In the genomic region with DNA sequence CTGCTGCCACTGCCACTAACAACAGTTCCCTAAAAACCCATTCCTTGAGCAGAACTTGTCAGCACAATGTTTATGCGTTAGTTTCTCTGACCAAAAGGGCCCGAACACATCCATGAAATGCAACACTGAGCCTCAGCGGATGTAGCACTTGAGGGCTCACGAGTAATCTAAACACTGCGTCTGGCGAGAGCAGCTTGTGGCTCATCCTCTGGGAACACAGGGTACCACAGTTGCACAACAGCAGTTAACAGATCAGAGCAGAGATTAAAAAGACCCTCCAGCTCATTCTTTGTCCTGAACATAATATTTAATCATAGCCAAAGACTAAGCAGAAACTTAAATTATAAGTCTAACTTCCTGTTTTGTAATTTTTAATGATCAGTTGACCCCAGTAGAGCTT, we compare ENCODE assay signal across 25 mouse cellular contexts.
DNase-seq lines count a peak whose midpoint lies in the region; ATAC-seq and TF ChIP-seq lines count a peak whose summit lies in the region.
"Had no signal": no experiment of that assay in that cellular context is flagged by ENCODE, and none has a peak within 500 bp of the region (broad histone marks: within the 10 kb centered on the region; RNA-seq: fewer than 3 reads in every experiment).

No protein-coding gene starts in this region.

- H3K4me2 ChIP-seq in lung, embryonic 14.5 days, result no peak overlapping the region
- H3K4me2 ChIP-seq in embryonic facial prominence, embryonic 14.5 days (ENCODE audit: low read depth, low read length), result no peak overlapping the region
- H3K4me2 ChIP-seq in lung, embryonic 16.5 days (ENCODE audit: low read depth, low read length), result no peak overlapping the region
- no peak overlapping the region for H3K4me2 ChIP-seq in stomach, embryonic 15.5 days
- H3K4me2 ChIP-seq: heart, embryonic 12.5 days; limb, embryonic 12.5 days; liver, embryonic 12.5 days; neural tube, embryonic 13.5 days had no signal

- H3K36me3 ChIP-seq in lung, embryonic 14.5 days (ENCODE audit: insufficient read depth), result no peaks in the 10 kb centered on the region
- no peaks in the 10 kb centered on the region for H3K36me3 ChIP-seq in embryonic facial prominence, embryonic 14.5 days (ENCODE audit: control insufficient read depth, insufficient read depth, low read length)
- H3K36me3 ChIP-seq in lung, embryonic 16.5 days (ENCODE audit: control insufficient read depth, insufficient read depth, low read length), result no peaks in the 10 kb centered on the region
- H3K36me3 ChIP-seq in stomach, embryonic 15.5 days, result no peaks in the 10 kb centered on the region
- H3K36me3 ChIP-seq: G1E; heart, embryonic 12.5 days; limb, embryonic 12.5 days; liver, embryonic 12.5 days; neural tube, embryonic 13.5 days had no signal

- 30% methylated on average over 6 of the region's 6 CpGs for WGBS in lung, embryonic 14.5 days
- 45% methylated on average over 6 of the region's 6 CpGs for WGBS in lung, adult 2 months
- 27% methylated on average over 6 of the region's 6 CpGs for WGBS in embryonic facial prominence, embryonic 14.5 days
- 32% methylated on average over 6 of the region's 6 CpGs for WGBS in lung, embryonic 16.5 days
- WGBS in stomach, embryonic 15.5 days, result 37% methylated on average over 6 of the region's 6 CpGs

- peak overlapping the region; percentile 60 for H3K27ac ChIP-seq in lung, embryonic 14.5 days (ENCODE audit: low read depth)
- peak overlapping the region; percentile 52 for H3K27ac ChIP-seq in embryonic facial prominence, embryonic 14.5 days (replicated peaks; ENCODE audit: low read depth, low read length)
- peak overlapping the region; percentile 63; the same call in 1 of the 2 replicates for H3K27ac ChIP-seq in lung, embryonic 16.5 days (ENCODE audit: low read length)
- 0 out of 2 replicates have a peak overlapping the region, but pooled peaks have one; percentile 21 for H3K27ac ChIP-seq in stomach, embryonic 15.5 days
- H3K27ac ChIP-seq: hindbrain, postnatal 0 days; kidney, postnatal 0 days; liver, embryonic 12.5 days; neural tube, embryonic 13.5 days had no signal

- H3K9me3 ChIP-seq in lung, embryonic 14.5 days (ENCODE audit: low read depth, low read length), result no peaks in the 10 kb centered on the region
- no peaks in the 10 kb centered on the region for H3K9me3 ChIP-seq in embryonic facial prominence, embryonic 14.5 days (ENCODE audit: control insufficient read depth, low read length)
- H3K9me3 ChIP-seq in lung, embryonic 16.5 days (ENCODE audit: control insufficient read depth, low read length), result no peaks in the 10 kb centered on the region
- H3K9me3 ChIP-seq in stomach, embryonic 15.5 days, result no peaks in the 10 kb centered on the region
- H3K9me3 ChIP-seq: G1E; heart, embryonic 12.5 days; limb, embryonic 12.5 days; liver, embryonic 12.5 days; neural tube, embryonic 13.5 days had no signal

- no peaks in the 10 kb centered on the region for H3K27me3 ChIP-seq in lung, embryonic 14.5 days (ENCODE audit: insufficient read depth, low read length)
- H3K27me3 ChIP-seq in embryonic facial prominence, embryonic 14.5 days (replicated peaks; ENCODE audit: control insufficient read depth, insufficient read depth, low read length), result no peaks in the 10 kb centered on the region
- no peaks in the 10 kb centered on the region for H3K27me3 ChIP-seq in lung, embryonic 16.5 days (ENCODE audit: control insufficient read depth, insufficient read depth, low read depth, low read length)
- no peaks in the 10 kb centered on the region for H3K27me3 ChIP-seq in stomach, embryonic 15.5 days (replicated peaks)
- H3K27me3 ChIP-seq: CH12.LX; heart, embryonic 12.5 days; limb, embryonic 12.5 days; liver, embryonic 12.5 days; neural tube, embryonic 13.5 days had no signal

- ATAC-seq in lung, embryonic 14.5 days (ENCODE audit: insufficient read depth), result peak; percentile 83; the same call in 1 of the 2 replicates
- ATAC-seq in embryonic facial prominence, embryonic 14.5 days (ENCODE audit: low read depth), result no peak
- peak; percentile 94 for ATAC-seq in lung, embryonic 16.5 days (ENCODE audit: low read depth)
- ATAC-seq in stomach, embryonic 15.5 days (ENCODE audit: insufficient read depth, low FRiP score, low read depth), result no peak
- ATAC-seq: forebrain, postnatal 0 days; hindbrain, postnatal 0 days; liver, embryonic 12.5 days; midbrain, embryonic 16.5 days had no signal

- H3K9ac ChIP-seq in lung, embryonic 14.5 days, result no peak overlapping the region
- peak overlapping the region; percentile 8; the same call in 1 of the 2 replicates for H3K9ac ChIP-seq in embryonic facial prominence, embryonic 14.5 days (ENCODE audit: low read depth, low read length)
- no peak overlapping the region for H3K9ac ChIP-seq in lung, embryonic 16.5 days (ENCODE audit: low read length)
- H3K9ac ChIP-seq in stomach, embryonic 15.5 days, result no peak overlapping the region
- H3K9ac ChIP-seq: forebrain, postnatal 0 days; heart, embryonic 12.5 days; limb, embryonic 12.5 days; liver, embryonic 12.5 days; neural tube, embryonic 13.5 days had no signal

- no peak for TF ChIP-seq POLR2A in lung, adult 2 months (IDR thresholded peaks at IDR 0.05; ENCODE audit: borderline replicate concordance, extremely low read depth, low read depth, low read length)

- no peak for TF ChIP-seq CTCF in lung, embryonic 14.5 days (IDR thresholded peaks at IDR 0.05; ENCODE audit: low read depth)
- no peak for TF ChIP-seq CTCF in lung, adult 2 months (IDR thresholded peaks at IDR 0.05; ENCODE audit: insufficient read depth, low read length)

- 0 out of 2 replicates have a peak, but pooled peaks cover 4% of the 10 kb centered on the region for H3K4me1 ChIP-seq in lung, embryonic 14.5 days (ENCODE audit: insufficient read depth)
- H3K4me1 ChIP-seq in lung, adult 2 months (ENCODE audit: control insufficient read depth, insufficient read depth, low read length), result no peaks in the 10 kb centered on the region
- H3K4me1 ChIP-seq in embryonic facial prominence, embryonic 14.5 days (ENCODE audit: control insufficient read depth, insufficient read depth, low read length), result peaks cover 4% of the 10 kb centered on the region; the same call in 1 of the 2 replicates
- H3K4me1 ChIP-seq in lung, embryonic 16.5 days (replicated peaks; ENCODE audit: control insufficient read depth, insufficient read depth, low read length), result no peaks in the 10 kb centered on the region; the same call in 1 of the 2 replicates
- H3K4me1 ChIP-seq in stomach, embryonic 15.5 days, result no peaks in the 10 kb centered on the region
- H3K4me1 ChIP-seq: heart, embryonic 12.5 days; liver, embryonic 12.5 days; neural tube, embryonic 13.5 days had no signal

- H3K4me3 ChIP-seq in lung, embryonic 14.5 days (ENCODE audit: low read depth, low read length), result no peak overlapping the region
- no peak overlapping the region for H3K4me3 ChIP-seq in lung, adult 2 months (replicated peaks; ENCODE audit: extremely low read depth, low read depth, low read length)
- H3K4me3 ChIP-seq in embryonic facial prominence, embryonic 14.5 days (ENCODE audit: low read depth, low read length), result no peak overlapping the region
- H3K4me3 ChIP-seq in lung, embryonic 16.5 days (ENCODE audit: low read length), result no peak overlapping the region
- no peak overlapping the region for H3K4me3 ChIP-seq in stomach, embryonic 15.5 days (replicated peaks)
- H3K4me3 ChIP-seq: heart, embryonic 12.5 days; limb, embryonic 12.5 days; liver, embryonic 12.5 days; myocyte; neural tube, embryonic 13.5 days had no signal

- peak; percentile 84 for DNase-seq in lung, embryonic 14.5 days
- DNase-seq in lung, adult 2 months, result no peak
- DNase-seq in embryonic facial prominence, embryonic 14.5 days (ENCODE audit: low spot score), result peak; percentile 69
- DNase-seq in layer of hippocampus, adult 9-10 months (ENCODE audit: low spot score), result no peak
- no peak for DNase-seq in layer of hippocampus, adult 8-10 months (ENCODE audit: low spot score in 2 of 2)
- DNase-seq: adrenal gland, adult 2 months; B cell, adult 2 months; cerebellum, adult 11-12 months; cerebellum, postnatal 14 days; forebrain, postnatal 0 days; heart, postnatal 10 days; kidney, adult 2 months; thymus, adult 2 months had no signal

Comparison
In these comparisons a context has a peak if more than half of its experiments do, and no peak if none do; other contexts are left out.
1. DNase-seq: peak in lung, embryonic 14.5 days (single experiment) and embryonic facial prominence, embryonic 14.5 days (single experiment); none in lung, adult 2 months (single experiment), layer of hippocampus, adult 9-10 months (single experiment) and layer of hippocampus, adult 8-10 months (0 of 2).
2. ATAC-seq: peak in lung, embryonic 14.5 days (single experiment) and lung, embryonic 16.5 days (single experiment); none in embryonic facial prominence, embryonic 14.5 days (single experiment) and stomach, embryonic 15.5 days (single experiment).
3. Peak in every context shown above with its lines, with median percentiles within 50 percentile points of each other: H3K27ac ChIP-seq.